Mouse (Mus musculus): ENCODE measurements around the gene Lpcat3. TPM values are rescaled to one million over a fixed set of nuclear protein-coding genes. Genes with fewer than 3 reads are reported as not detected.

Lpcat3 gene
- polyA plus RNA-seq, 1 experiment = 91.6 TPM

GRCm38 (mm10) chr6:124739231-124739796, 76.5 kb downstream of the Lpcat3 start:
- DNase-seq (ENCODE audit: low spot score) = no peak

GRCm38 (mm10) chr6:124740211-124740887, 77.5 kb downstream of the Lpcat3 start:
- no peak for DNase-seq (ENCODE audit: low spot score)

GRCm38 (mm10) chr6:124740888-124741761, 78.3 kb downstream of the Lpcat3 start, which contains the start of gene Grcc10:
TSS of gene Grcc10 (minus strand) at chr6:124741374.
- DNase-seq (ENCODE audit: low spot score) = peak; percentile 81

- DNase-seq (ENCODE audit: low spot score) = no peak
Observed at GRCm38 (mm10) chr6:124741842-124742241, 79.0 kb downstream of the Lpcat3 start.

GRCm38 (mm10) chr6:124742839-124743514, 80.2 kb downstream of the Lpcat3 start:
- DNase-seq (ENCODE audit: low spot score) = no peak

- DNase-seq (ENCODE audit: low spot score) = no peak
Observed at GRCm38 (mm10) chr6:124743647-124744046, 80.8 kb downstream of the Lpcat3 start.

GRCm38 (mm10) chr6:124744755-124745321, 82.0 kb downstream of the Lpcat3 start:
- DNase-seq (ENCODE audit: low spot score) = peak; percentile 51

- peak; percentile 92 for DNase-seq (ENCODE audit: low spot score)
Observed at GRCm38 (mm10) chr6:124745490-124746295, 82.9 kb downstream of the Lpcat3 start.

- DNase-seq (ENCODE audit: low spot score) = no peak
Observed at GRCm38 (mm10) chr6:124746296-124746605, 83.4 kb downstream of the Lpcat3 start.

GRCm38 (mm10) chr6:124746654-124747632, 84.1 kb downstream of the Lpcat3 start:
- no peak for DNase-seq (ENCODE audit: low spot score)

GRCm38 (mm10) chr6:124750405-124750804, 87.6 kb downstream of the Lpcat3 start:
- DNase-seq (ENCODE audit: low spot score) = no peak

GRCm38 (mm10) chr6:124753861-124754260, 91.0 kb downstream of the Lpcat3 start:
- DNase-seq (ENCODE audit: low spot score) = no peak

Other genes starting within 250 kb of the Lpcat3 start
- 36.7 and 41.2 TPM in 2 replicates for gene Pex5, start 248.0 kb upstream of the Lpcat3 start, polyA plus RNA-seq (2012; rRNA removed)
- gene Clstn3, start 198.2 kb upstream of the Lpcat3 start, polyA plus RNA-seq (2012; rRNA removed) = 1.4 and 1.6 TPM in 2 replicates
- 5.0 and 6.3 TPM in 2 replicates for gene C1rl, start 169.9 kb upstream of the Lpcat3 start, polyA plus RNA-seq (2012; rRNA removed)
- 74.5 and 121 TPM in 2 replicates for gene C1ra, start 150.6 kb upstream of the Lpcat3 start, polyA plus RNA-seq (2012; rRNA removed)
- 327 and 369 TPM in 2 replicates for gene C1s1, start 120.7 kb upstream of the Lpcat3 start, polyA plus RNA-seq (2012; rRNA removed)
- 0.08 and 0.09 TPM in 2 replicates for gene C1rb, start 92.7 kb upstream of the Lpcat3 start, polyA plus RNA-seq (2012; rRNA removed)
- 0.52 and 0.57 TPM in 2 replicates for gene C1s2, start 26.9 kb upstream of the Lpcat3 start, polyA plus RNA-seq (2012; rRNA removed)
- 73.3 and 84.5 TPM in 2 replicates for gene Emg1, start 49.2 kb downstream of the Lpcat3 start, polyA plus RNA-seq (2012; rRNA removed)
- 111 and 120 TPM in 2 replicates for gene Phb2, start 49.3 kb downstream of the Lpcat3 start, polyA plus RNA-seq (2012; rRNA removed)
- gene Ptpn6, start 75.7 kb downstream of the Lpcat3 start, polyA plus RNA-seq (2012; rRNA removed) = 17.0 and 18.2 TPM in 2 replicates
- gene Grcc10, start 78.3 kb downstream of the Lpcat3 start, polyA plus RNA-seq (2012; rRNA removed) = 214 and 229 TPM in 2 replicates
- gene Gm45234, start 93.0 kb downstream of the Lpcat3 start, polyA plus RNA-seq (2012; rRNA removed) = not detected in 2 replicates
- 11.3 and 32.9 TPM in 2 replicates for gene Atn1, start 93.5 kb downstream of the Lpcat3 start, polyA plus RNA-seq (2012; rRNA removed)
- gene Eno2, start 106.6 kb downstream of the Lpcat3 start, polyA plus RNA-seq (2012; rRNA removed) = 20.8 and 23.4 TPM in 2 replicates
- gene Lrrc23, start 116.7 kb downstream of the Lpcat3 start, polyA plus RNA-seq (2012; rRNA removed) = 1.2 and 1.4 TPM in 2 replicates
- 22.3 and 24.4 TPM in 2 replicates for gene Spsb2, start 145.6 kb downstream of the Lpcat3 start, polyA plus RNA-seq (2012; rRNA removed)
- 322 and 324 TPM in 2 replicates for gene Tpi1, start 151.3 kb downstream of the Lpcat3 start, polyA plus RNA-seq (2012; rRNA removed)
- gene Usp5, start 166.5 kb downstream of the Lpcat3 start, polyA plus RNA-seq (2012; rRNA removed) = 68.8 and 73.6 TPM in 2 replicates
- gene Cdca3, start 166.5 kb downstream of the Lpcat3 start, polyA plus RNA-seq (2012; rRNA removed) = 5.0 and 5.5 TPM in 2 replicates
- gene Gnb3, start 177.2 kb downstream of the Lpcat3 start, polyA plus RNA-seq (2012; rRNA removed) = 0.21 and 0.32 TPM in 2 replicates
- gene P3h3, start 194.7 kb downstream of the Lpcat3 start, polyA plus RNA-seq (2012; rRNA removed) = 74.5 and 82.9 TPM in 2 replicates
- 0.94 and 0.99 TPM in 2 replicates for gene Gpr162, start 201.0 kb downstream of the Lpcat3 start, polyA plus RNA-seq (2012; rRNA removed)
- 1.3 and 2.1 TPM in 2 replicates for gene Cd4, start 225.2 kb downstream of the Lpcat3 start, polyA plus RNA-seq (2012; rRNA removed)
- 1.3 and 1.9 TPM in 2 replicates for gene Lag3, start 248.7 kb downstream of the Lpcat3 start, polyA plus RNA-seq (2012; rRNA removed)

All from urinary bladder, adult 2 months (tissue).